Mouse (Mus musculus): ENCODE data around the gene Cog7.

The Cog7 gene

DNA sequence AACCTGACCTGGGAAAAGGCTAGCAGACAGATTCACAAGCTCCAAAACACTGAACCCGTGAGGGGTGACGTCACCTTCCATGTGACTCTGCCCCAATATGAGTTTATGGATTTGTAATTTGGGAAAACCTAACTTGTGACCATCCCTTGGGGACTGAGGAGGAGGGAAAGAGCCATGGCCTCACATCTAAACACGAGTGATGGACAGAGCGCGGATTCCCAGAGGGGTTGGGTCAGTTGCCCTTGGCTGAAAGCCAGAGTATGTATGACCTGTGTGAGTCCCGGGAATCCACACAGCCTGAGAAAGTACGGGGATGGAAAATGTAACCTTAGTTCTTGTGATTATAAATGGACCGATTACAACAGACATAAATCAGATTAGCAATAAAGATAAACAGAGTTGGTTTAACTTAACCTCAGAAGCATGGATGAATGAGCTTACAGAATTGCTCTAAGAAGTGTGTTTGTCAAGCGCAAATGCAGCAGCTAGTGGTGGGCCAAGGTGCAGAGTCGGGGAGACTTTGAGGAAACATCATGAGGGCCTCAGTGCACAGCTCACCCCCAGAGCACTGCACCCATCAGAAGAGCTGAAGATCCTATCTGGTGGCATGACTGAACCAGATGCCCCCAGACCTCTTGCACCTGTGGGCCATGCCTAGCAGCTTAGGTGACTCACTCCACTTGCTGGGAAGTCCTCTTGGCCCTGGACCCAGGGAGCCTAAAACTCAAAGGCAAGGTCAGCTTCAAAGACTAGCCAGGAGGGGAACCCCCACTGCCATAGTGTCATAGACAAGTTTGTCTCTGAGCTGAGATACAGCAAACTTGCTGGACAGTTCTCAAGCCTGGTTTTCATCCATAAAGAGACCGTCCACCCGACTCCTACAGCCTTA is 45.4 kb downstream of the Cog7 start:
- no peak for TF ChIP-seq GATA4 (IDR thresholded peaks at IDR 0.05; ENCODE audit: insufficient replicate concordance, low read length)

DNA sequence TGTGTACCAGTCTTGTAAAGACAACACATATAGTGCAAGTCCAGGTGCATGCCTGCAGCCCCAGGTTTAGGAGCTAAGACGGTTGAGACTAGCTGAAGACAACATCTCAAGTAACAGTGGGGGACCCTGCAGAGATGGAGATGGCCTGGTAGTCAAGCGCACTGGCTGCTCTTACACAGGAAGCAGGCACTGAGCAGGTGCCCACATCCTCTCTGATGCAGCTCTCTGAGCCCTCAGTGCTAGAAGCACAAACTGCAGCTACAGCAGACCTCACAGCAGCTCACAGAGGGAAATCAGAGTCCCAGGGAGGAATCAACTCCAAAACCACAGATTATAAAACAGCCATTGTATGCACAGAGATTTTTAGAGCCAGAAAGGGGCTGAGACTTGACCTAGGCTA is 47.2 kb downstream of the Cog7 start:
- no peak for TF ChIP-seq GATA4 (IDR thresholded peaks at IDR 0.05; ENCODE audit: insufficient replicate concordance, low read length)

DNA sequence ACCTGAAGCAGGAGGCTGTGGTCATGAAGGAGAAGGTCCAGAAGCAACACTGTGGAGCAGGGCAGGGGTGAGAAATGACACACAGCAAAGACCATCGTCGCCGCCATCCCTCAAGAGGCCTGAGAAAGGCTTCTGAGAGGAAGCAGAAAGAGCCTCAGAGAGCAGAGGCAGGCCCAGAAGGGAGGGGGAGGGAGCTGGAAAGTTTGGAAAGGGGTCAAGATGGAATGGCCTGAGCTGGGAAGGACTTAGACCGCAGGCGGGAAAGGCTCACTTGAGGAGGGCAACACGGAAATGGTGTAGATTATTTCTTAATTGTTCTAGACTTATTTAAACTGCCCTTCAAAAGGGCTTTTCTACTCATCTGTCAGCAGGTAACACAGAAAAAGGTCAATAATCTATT is 47.8 kb downstream of the Cog7 start:
- no peak for TF ChIP-seq GATA4 (IDR thresholded peaks at IDR 0.05; ENCODE audit: insufficient replicate concordance, low read length)

DNA sequence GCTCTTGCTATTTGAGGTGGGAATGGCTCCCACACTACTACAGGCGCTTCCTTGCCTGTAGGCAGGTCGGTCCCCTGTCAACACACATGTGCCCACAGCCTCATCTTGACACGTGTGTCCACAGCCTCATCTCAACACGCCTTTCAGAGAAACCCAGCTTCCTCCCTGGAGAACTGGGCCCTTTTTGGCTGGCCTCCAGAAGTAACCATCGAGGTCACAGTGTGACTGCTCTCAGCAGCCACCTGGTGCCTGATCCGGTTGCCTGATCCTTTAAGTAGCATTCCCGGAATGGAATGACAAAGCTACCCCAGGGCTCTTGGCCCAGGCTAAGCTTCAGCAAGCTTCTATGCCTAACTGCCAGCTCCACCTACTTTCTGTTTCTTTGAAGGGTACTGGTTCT is 50.3 kb downstream of the Cog7 start:
- no peak for TF ChIP-seq GATA4 (IDR thresholded peaks at IDR 0.05; ENCODE audit: insufficient replicate concordance, low read length)

DNA sequence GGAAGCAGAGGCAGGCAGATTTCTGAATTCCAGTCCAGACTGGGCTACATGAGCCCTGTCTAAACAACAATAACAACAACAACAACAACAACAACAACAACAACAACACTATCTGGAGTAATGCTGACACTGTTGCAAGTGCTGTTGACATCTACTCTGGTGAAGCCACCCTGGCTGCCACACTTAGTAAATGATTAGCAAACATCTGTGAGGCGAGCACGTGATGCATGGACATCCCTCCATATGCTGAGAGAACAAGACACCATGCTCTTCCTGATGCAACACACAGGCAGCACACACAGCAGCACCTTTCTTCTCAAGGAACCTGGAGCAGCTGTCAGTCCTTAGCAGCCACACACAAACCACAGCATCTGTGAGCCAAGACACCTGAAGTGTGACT is 53.6 kb downstream of the Cog7 start:
- TF ChIP-seq GATA4 (IDR thresholded peaks at IDR 0.05; ENCODE audit: insufficient replicate concordance, low read length): no peak

DNA sequence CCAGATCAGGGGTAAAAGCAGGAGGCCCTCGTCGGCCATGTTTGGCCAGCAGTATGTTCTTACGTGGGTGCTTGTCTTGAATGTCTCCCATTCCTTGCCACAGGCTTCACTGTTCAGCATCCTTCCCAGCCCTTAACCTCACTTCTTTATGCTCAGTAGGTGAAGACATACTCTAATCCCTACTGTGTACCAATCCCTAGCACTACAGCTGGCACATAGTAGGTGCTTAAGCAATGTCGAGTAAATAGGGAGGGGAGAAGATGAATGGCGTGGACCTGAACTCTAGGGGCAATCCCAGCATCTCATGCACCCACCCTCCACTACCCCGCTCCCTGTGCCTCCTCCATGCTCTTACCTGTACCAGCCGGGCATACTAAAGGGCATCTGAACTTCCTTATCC is 57.1 kb downstream of the Cog7 start:
- no peak for TF ChIP-seq GATA4 (IDR thresholded peaks at IDR 0.05; ENCODE audit: insufficient replicate concordance, low read length)

DNA sequence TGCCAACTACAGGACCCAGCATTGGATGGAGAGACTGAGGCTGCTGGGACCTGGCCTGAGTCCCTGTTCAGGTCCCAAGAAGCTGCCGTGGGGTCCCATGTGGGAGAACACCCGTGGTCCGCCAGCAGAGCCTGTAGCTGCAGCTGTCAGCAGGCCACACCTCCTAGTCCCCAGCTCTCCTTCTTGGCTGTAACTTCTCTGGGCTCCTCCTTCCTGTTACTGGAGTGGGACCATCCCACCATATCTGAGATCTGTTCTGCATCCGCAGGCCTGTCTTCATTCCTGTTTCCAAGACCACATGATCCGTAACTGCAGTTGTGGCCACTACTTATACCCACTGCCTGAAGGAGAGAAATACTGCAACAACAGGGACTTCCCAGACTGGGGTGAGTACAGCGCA is 67.6 kb downstream of the Cog7 start:
- TF ChIP-seq GATA4 (IDR thresholded peaks at IDR 0.05; ENCODE audit: insufficient replicate concordance, low read length): no peak

DNA sequence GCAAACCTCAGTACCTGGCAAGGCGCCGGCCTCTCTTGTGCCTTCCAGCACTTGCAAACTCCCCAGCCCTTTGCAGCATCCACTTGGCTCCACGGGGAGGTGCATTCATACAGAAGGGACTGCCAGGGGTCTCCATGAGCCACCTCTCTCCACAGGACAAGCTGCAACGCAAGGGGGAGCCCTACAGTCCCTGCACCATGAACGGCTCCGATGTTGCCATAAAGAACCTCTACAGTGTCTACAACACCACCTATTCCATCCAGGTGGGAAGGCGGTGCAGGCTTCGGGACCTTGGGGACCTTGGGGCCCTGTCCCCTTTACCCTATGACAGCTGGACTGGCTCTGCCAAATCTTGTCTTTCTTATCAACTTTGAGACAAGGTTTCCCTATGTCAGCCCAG is 69.3 kb downstream of the Cog7 start:
- no peak for TF ChIP-seq GATA4 (IDR thresholded peaks at IDR 0.05; ENCODE audit: insufficient replicate concordance, low read length)

DNA sequence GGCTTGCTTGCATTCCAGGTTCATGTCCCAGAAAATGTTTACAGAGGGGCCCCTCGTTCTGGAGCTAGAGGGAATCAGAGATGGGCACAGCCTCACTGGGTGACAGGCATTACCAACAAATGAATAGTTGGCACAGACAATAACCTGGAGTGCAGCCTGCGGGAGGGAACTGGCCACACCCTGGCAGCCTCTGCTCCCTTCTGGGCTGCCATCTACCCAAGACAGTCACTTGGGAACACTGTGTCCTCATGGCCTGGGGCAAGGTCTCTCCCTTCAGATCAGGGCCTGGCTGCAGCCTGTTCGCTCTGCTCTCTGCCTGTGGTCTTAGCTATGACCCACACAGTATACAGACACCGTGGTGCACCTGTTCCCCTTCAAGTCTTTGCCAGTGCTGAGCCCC is 74.6 kb downstream of the Cog7 start:
- TF ChIP-seq GATA4 (IDR thresholded peaks at IDR 0.05; ENCODE audit: insufficient replicate concordance, low read length): no peak

DNA sequence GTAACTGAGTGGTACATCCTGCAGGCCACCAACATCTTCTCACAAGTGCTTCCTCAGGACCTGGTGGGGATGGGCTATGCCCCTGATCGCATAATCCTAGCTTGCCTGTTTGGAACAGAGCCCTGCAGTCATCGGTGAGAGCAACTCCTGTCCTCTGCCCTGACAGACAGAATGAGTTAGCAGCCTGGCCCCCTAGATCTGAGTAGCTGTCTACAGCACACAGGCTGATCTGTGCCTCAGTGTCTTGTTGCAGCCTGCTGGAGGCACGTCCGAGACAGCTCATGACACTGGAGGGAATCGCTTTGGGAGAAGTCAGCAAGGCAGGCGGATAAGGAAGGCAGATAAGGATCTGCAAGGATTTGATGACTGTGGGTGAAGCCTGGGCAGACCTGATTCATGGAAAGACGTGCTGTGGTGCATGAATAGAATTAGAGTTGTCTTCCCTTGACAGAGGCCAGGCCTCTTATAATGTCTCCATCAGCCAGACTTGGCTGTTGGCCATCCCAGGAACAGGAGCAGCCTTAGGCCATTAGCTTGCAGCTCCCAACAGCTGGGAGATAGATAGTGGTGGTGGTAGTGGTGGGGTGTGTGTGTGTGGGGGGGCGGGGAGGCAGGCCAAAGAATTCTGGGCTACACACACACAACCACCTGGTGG is 78.6 kb downstream of the Cog7 start:
- TF ChIP-seq GATA4 (IDR thresholded peaks at IDR 0.05; ENCODE audit: insufficient replicate concordance, low read length): no peak

DNA sequence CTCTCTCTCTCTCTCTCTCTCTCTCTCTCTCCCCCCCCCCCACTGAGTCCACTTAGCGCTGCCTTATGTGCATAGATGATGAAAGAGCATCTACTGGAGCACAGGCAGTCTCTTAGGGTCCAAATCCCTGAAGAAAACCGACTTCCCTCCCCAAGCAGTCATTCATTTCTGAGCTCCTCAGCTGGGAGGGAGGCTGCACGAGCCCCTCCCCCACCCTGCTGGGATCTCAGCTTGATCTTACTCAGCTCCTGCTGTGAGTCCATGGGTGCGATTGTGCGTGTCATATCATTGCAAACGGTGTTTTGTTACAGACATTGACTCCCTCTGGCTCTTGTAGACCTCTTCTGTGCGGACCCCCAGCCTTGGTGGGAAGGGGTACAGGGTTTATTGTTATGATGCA is 81.6 kb downstream of the Cog7 start:
- TF ChIP-seq GATA4 (IDR thresholded peaks at IDR 0.05; ENCODE audit: insufficient replicate concordance, low read length): no peak

DNA sequence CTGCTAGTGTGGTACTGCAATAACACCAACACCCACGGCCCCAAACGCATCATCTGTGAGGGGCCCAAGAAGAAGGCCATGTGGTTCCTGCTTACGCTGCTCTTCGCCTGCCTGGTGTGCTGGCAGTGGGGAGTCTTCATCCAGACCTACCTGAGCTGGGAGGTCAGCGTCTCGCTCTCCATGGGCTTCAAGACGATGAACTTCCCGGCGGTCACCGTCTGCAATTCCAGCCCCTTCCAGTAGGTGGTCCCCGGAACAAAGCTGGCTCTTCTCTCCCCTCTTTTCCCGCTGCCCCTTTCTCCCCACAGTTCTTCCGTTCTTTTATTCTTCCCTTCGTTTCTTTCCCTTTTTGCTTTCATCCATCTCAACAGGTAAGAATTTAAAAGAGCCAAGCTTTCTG is 82.2 kb downstream of the Cog7 start:
- no peak for TF ChIP-seq GATA4 (IDR thresholded peaks at IDR 0.05; ENCODE audit: insufficient replicate concordance, low read length)

DNA sequence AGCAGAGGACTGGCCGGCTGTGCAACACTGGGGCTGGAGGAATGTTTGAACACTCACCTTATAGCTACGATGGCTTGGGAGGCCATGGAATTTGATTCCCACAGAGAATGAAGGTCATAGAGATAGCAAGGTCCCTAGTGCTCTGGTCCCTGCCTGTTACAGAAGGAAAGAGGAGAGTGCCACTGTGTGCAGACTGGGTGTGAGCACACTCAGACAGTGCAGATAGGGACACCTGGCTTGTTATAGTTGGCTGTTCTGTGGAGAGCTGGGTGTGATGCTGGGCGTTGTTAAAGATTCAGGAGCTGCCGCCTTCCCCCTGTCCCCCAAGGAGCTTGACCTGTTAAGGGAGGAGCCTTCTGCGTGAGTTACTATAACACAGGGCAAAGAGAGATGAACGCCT is 84.8 kb downstream of the Cog7 start:
- TF ChIP-seq GATA4 (IDR thresholded peaks at IDR 0.05; ENCODE audit: insufficient replicate concordance, low read length): no peak

DNA sequence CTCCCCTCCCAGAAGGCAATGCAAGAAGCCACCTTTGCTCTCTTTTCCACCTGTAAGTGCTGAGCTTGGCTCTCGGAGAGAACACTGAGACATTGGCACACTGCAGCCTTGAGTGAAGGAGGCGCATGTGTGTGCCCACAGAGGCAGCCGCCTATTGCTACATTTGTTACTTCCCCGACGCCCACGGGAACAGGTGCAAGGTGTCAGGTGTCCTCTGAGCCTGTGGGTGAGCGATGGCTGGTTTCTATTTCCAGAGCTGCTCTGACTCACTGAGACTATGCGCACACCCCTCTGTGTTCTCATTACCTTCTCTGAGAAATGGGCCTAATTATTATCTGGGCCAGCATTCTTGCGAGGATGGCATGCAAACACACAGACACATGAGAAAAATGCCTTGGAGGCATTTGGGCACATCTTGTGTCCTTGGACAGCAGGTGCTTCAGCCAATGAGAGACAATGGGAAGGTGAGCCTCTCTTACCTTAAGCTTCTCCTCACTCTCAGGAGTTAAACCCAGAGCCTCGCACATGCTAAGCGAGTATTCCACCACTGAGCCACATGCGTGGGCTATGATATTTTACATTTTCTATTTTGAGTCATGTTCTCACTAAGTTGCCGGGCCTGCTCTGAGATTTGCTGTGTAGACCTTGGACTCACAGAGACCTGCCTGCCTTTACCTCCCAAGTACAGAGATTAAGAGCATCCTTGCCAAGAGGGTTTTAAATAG is 90.7 kb downstream of the Cog7 start:
- TF ChIP-seq GATA4 (IDR thresholded peaks at IDR 0.05; ENCODE audit: insufficient replicate concordance, low read length): no peak

DNA sequence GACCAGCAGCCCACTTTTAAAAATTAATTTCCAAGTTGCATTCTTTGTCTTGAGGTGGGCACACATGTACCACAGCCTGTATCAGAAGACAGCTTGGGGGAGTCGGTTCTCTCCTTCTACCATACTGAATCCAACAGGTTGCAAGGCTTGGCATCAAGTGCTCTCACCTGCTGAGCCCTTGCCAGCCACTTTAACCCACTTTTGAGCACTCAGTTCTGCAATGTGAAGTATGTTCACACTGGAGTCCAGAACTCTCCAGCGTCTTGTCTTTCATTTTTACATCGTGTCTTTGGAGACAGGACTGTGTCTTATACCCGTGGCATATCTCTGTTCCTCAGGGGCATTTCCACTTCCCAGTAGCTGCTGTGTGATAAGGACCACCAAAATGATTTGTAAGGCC is 101.3 kb downstream of the Cog7 start:
- TF ChIP-seq GATA4 (IDR thresholded peaks at IDR 0.05; ENCODE audit: insufficient replicate concordance, low read length): no peak

DNA sequence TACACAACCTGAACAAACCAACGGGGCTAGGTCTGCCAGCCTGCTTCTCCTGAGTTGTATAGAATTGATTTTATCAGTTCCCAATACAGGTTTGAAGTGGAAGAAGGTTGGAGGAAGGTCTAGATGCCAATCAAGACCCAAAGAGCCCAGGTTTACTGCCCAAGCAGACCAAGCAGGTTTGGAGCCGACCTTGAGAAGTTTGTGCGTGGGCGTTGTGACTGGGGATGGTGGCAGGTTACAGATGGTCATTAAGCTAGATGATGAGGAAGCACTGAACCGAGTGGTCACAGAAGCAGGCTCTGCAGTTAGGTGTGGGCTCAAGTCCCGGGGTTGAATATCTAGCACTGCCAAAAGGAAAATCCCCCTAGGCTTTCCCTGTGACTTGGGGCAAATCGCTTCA is 106.7 kb downstream of the Cog7 start:
- TF ChIP-seq GATA4 (IDR thresholded peaks at IDR 0.05; ENCODE audit: insufficient replicate concordance, low read length): no peak
